Mouse (Mus musculus) cerebellum, adult 8-10 months (tissue): ENCODE measurements around the gene Vmn2r102.

ENCODE experiments used
- DNase-seq: peaks from one replicate; pipeline ENCODE4 v3.0.0; 2022

Gene Vmn2r102

GRCm38 (mm10) chr17:19660028-19660427 is at the start of gene Vmn2r102:
Gene Vmn2r102 (plus strand): TSS chr17:19660328.
- DNase-seq: no peak

GRCm38 (mm10) chr17:19629328-19629727 is 30.8 kb upstream of the Vmn2r102 start:
- no peak for DNase-seq

DNA sequence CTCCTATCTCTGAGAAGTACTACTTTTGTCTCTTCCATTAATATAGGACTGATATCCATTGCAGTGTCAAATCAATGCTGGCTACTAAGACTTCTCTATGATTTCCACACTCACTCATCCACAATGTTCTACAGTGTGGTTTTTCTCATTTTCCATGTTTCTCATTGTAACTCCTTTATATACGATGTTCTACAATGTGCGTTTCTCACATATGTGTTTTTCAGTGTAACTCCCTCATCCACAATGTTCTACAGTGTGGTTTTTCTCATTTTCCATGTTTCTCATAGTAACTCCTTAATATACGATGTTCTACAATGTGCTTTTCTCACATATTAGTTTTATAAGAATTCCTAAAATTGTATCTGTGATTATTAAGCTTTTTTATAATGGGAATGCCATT is 1.7 kb upstream of the Vmn2r102 start:
- no peak for DNase-seq

- DNase-seq: no peak
Observed at GRCm38 (mm10) chr17:19692062-19692461, 31.9 kb downstream of the Vmn2r102 start.
